Mouse (Mus musculus) limb, embryonic 15.5 days (tissue): ENCODE data around the gene Nfkbib. TPM values are rescaled to one million over a fixed set of nuclear protein-coding genes. Genes with fewer than 3 reads are reported as not detected.

Experiments used
- polyA plus RNA-seq: library from polyadenylated mRNA; unstranded; fragments of >200 nt; fragmentation: Nextera tagmentation; extraction: Ambion mirVana; gene quantifications from 2 replicates; pipeline ENCODE4 v1.2.1, GENCODE M21; 2015

Gene Nfkbib
- polyA plus RNA-seq, 1 experiment from 2014 or later: 41.5 TPM

Other genes with a start within 250 kb of the Nfkbib start
- not detected in 2 replicates for gene Ifnl3, start 244.7 kb downstream of the Nfkbib start, polyA plus RNA-seq
- gene Sycn, start 226.6 kb downstream of the Nfkbib start, polyA plus RNA-seq: not detected in 2 replicates
- 1.6 and 2.3 TPM in 2 replicates for gene Nccrp1, start 220.3 kb downstream of the Nfkbib start, polyA plus RNA-seq
- 26.3 and 28.3 TPM in 2 replicates for gene Samd4b, start 169.4 kb downstream of the Nfkbib start, polyA plus RNA-seq
- 33.7 and 34.9 TPM in 2 replicates for gene Pak4, start 169.3 kb downstream of the Nfkbib start, polyA plus RNA-seq
- 1.8 and 1.9 TPM in 2 replicates for gene Acp7, start 136.2 kb downstream of the Nfkbib start, polyA plus RNA-seq
- gene Fbxo27, start 74.7 kb downstream of the Nfkbib start, polyA plus RNA-seq: 6.2 and 7.2 TPM in 2 replicates
- 27.2 and 37.3 TPM in 2 replicates for gene Fbxo17, start 50.7 kb downstream of the Nfkbib start, polyA plus RNA-seq
- 112 and 125 TPM in 2 replicates for gene Mrps12, start 25.7 kb downstream of the Nfkbib start, polyA plus RNA-seq
- gene Sars2, start 25.5 kb downstream of the Nfkbib start, polyA plus RNA-seq: 20.1 and 24.1 TPM in 2 replicates
- 0.82 and 1.9 TPM in 2 replicates for gene Ccer2, start 11.3 kb downstream of the Nfkbib start, polyA plus RNA-seq
- gene Sirt2, start 777 bp downstream of the Nfkbib start, polyA plus RNA-seq: 79.8 and 96.9 TPM in 2 replicates
- gene Rinl, start 21.5 kb upstream of the Nfkbib start, polyA plus RNA-seq: 4.7 and 5.6 TPM in 2 replicates
- 201 and 221 TPM in 2 replicates for gene Hnrnpl, start 41.0 kb upstream of the Nfkbib start, polyA plus RNA-seq
- gene Ech1, start 57.7 kb upstream of the Nfkbib start, polyA plus RNA-seq: 217 and 232 TPM in 2 replicates
- gene Lgals4, start 66.3 kb upstream of the Nfkbib start, polyA plus RNA-seq: 11.6 and 13.8 TPM in 2 replicates
- gene Lgals7, start 96.3 kb upstream of the Nfkbib start, polyA plus RNA-seq: 171 and 257 TPM in 2 replicates
- 0.97 and 1.3 TPM in 2 replicates for gene Capn12, start 113.9 kb upstream of the Nfkbib start, polyA plus RNA-seq
- gene Actn4, start 194.8 kb upstream of the Nfkbib start, polyA plus RNA-seq: 347 and 359 TPM in 2 replicates
- 372 and 387 TPM in 2 replicates for gene Eif3k, start 214.4 kb upstream of the Nfkbib start, polyA plus RNA-seq
- 7.2 and 7.6 TPM in 2 replicates for gene Map4k1, start 214.5 kb upstream of the Nfkbib start, polyA plus RNA-seq